Mouse (Mus musculus): ENCODE results near the gene Tpcn2. TPM values are rescaled to one million over a fixed set of nuclear protein-coding genes. Genes with fewer than 3 reads are reported as not detected.

The Tpcn2 gene
- total and polyA plus RNA-seq, 3 experiments: 3.7 to 7.3 (median 7.2) TPM

- Histone ChIP-seq H3K36me3 (replicated peaks in 1 of 2; ENCODE audit: control insufficient read depth in 1 of 2, insufficient read depth in 1 of 2, low read length in 1 of 2) (peaks cover 72 to 98% of the 10 kb centered on the region in 2 experiments), H3K79me2 (replicated peaks; ENCODE audit: control insufficient read depth, extremely low read depth, insufficient read depth, poor library complexity, severe bottlenecking) (no peaks in the 10 kb centered on the region), H3K4me2 (ENCODE audit: insufficient read depth, low read depth, poor library complexity, severe bottlenecking) (no peak overlapping the region), H3K27me3 (replicated peaks) (no peaks in the 10 kb centered on the region), H3K27ac (ENCODE audit: insufficient read depth, low read depth) (no peak overlapping the region), H3K9ac (ENCODE audit: insufficient read depth, low read depth) (no peak overlapping the region), H3K4me1 (ENCODE audit: control insufficient read depth in 1 of 2, insufficient read depth in 2 of 2) (peaks cover 0 to 8% of the 10 kb centered on the region in 2 experiments; a peak in 3 of 4 replicates), H3K9me3 (replicated peaks; ENCODE audit: low read length) (no peaks in the 10 kb centered on the region), H3K4me3 (replicated peaks in 1 of 3; ENCODE audit: low read depth in 2 of 3, low read length in 2 of 3, poor library complexity in 1 of 3) (no peak overlapping the region)
- dilution Hi-C loops (cut with MboI; ENCODE audit: extremely low pct_ligation_motif_present, extremely low pct_unique_long_range_greater_than_20kb, low sequenced_read_pairs) (no loop called here), in situ Hi-C loops (cut with MboI; ENCODE audit: low pct_ligation_motif_present, low pct_unique_long_range_greater_than_20kb, low sequenced_read_pairs) (no loop called here)
- TF ChIP-seq USF1 (IDR thresholded peaks at IDR 0.05; ENCODE audit: low read depth, low read length): no peak
- TF ChIP-seq MAFK (IDR thresholded peaks at IDR 0.05; ENCODE audit: insufficient replicate concordance, low read length): no peak
- TF ChIP-seq PAX5 (IDR thresholded peaks at IDR 0.05; ENCODE audit: low read length): no peak
- no peak for TF ChIP-seq ZC3H11A (IDR thresholded peaks at IDR 0.05; ENCODE audit: low read depth, low read length)
- no peak for TF ChIP-seq USF2 (conservative IDR thresholded peaks at IDR 0.05; ENCODE audit: low read depth, low read length)
- TF ChIP-seq POLR2AphosphoS2 (IDR thresholded peaks at IDR 0.05; ENCODE audit: low read depth, low read length): no peak
- no peak for TF ChIP-seq HCFC1 (IDR thresholded peaks at IDR 0.05; ENCODE audit: low read depth, low read length)
- no peak for TF ChIP-seq SMC3 (IDR thresholded peaks at IDR 0.05; ENCODE audit: low read depth, low read length)
- no peak for TF ChIP-seq TBP (conservative IDR thresholded peaks at IDR 0.05; ENCODE audit: low read depth, low read length)
- TF ChIP-seq JUN (IDR thresholded peaks at IDR 0.05; ENCODE audit: insufficient read depth, low read depth, low read length): no peak
- no peak for TF ChIP-seq ZMIZ1 (IDR thresholded peaks at IDR 0.05; ENCODE audit: low read depth, low read length)
- TF ChIP-seq RCOR1 (conservative IDR thresholded peaks at IDR 0.05; ENCODE audit: low read depth, low read length): no peak
- TF ChIP-seq MYC (IDR thresholded peaks at IDR 0.05; ENCODE audit: low read depth, low read length): no peak
- TF ChIP-seq ETS1 (conservative IDR thresholded peaks at IDR 0.05; ENCODE audit: low read depth, low read length): no peak
- no peak for DNase-seq (ENCODE audit: extremely low read depth)
Measured at GRCm38 (mm10) chr7:145270955-145271354, 12.9 kb downstream of the Tpcn2 start.

- Histone ChIP-seq H3K4me1 (ENCODE audit: control insufficient read depth in 1 of 2, insufficient read depth in 2 of 2) (peaks cover 0 to 14% of the 10 kb centered on the region in 2 experiments; a peak in 3 of 4 replicates), H3K27me3 (replicated peaks) (no peaks in the 10 kb centered on the region), H3K4me3 (replicated peaks in 1 of 3; ENCODE audit: low read depth in 2 of 3, low read length in 2 of 3, poor library complexity in 1 of 3) (no peak overlapping the region), H3K9ac (ENCODE audit: insufficient read depth, low read depth) (no peak overlapping the region), H3K36me3 (replicated peaks in 1 of 2; ENCODE audit: control insufficient read depth in 1 of 2, insufficient read depth in 1 of 2, low read length in 1 of 2) (peaks cover 61 to 100% of the 10 kb centered on the region in 2 experiments), H3K9me3 (replicated peaks; ENCODE audit: low read length) (no peaks in the 10 kb centered on the region), H3K4me2 (ENCODE audit: insufficient read depth, low read depth, poor library complexity, severe bottlenecking) (no peak overlapping the region), H3K79me2 (replicated peaks; ENCODE audit: control insufficient read depth, extremely low read depth, insufficient read depth, poor library complexity, severe bottlenecking) (no peaks in the 10 kb centered on the region), H3K27ac (ENCODE audit: insufficient read depth, low read depth) (no peak overlapping the region)
- no peak for TF ChIP-seq MXI1 (IDR thresholded peaks at IDR 0.05; ENCODE audit: low read depth, low read length)
- no peak for TF ChIP-seq RAD21 (IDR thresholded peaks at IDR 0.05; ENCODE audit: low read depth, low read length)
- TF ChIP-seq MAX (IDR thresholded peaks at IDR 0.05; ENCODE audit: low read length): no peak
- no peak for TF ChIP-seq UBTF (IDR thresholded peaks at IDR 0.05; ENCODE audit: low read depth, low read length)
- no peak for TF ChIP-seq POLR2A (IDR thresholded peaks at IDR 0.05; ENCODE audit: low read depth, low read length)
- no peak for TF ChIP-seq MAZ (IDR thresholded peaks at IDR 0.05; ENCODE audit: low read depth, low read length)
- TF ChIP-seq JUND (conservative IDR thresholded peaks at IDR 0.05; ENCODE audit: low read depth, low read length): no peak
- TF ChIP-seq TBP (conservative IDR thresholded peaks at IDR 0.05; ENCODE audit: low read depth, low read length): no peak
- no peak for DNase-seq (ENCODE audit: extremely low read depth)
- dilution Hi-C loops (cut with MboI; ENCODE audit: extremely low pct_ligation_motif_present, extremely low pct_unique_long_range_greater_than_20kb, low sequenced_read_pairs) (no loop called here), in situ Hi-C loops (cut with MboI; ENCODE audit: low pct_ligation_motif_present, low pct_unique_long_range_greater_than_20kb, low sequenced_read_pairs) (no loop called here)
Measured at GRCm38 (mm10) chr7:145268890-145269289, 14.9 kb downstream of the Tpcn2 start.

Measured in CH12.LX (cell line).